Mouse (Mus musculus) heart, embryonic 16.5 days (tissue): ENCODE measurements around the gene Klk8. TPM values are rescaled to one million over a fixed set of nuclear protein-coding genes. Genes with fewer than 3 reads are reported as not detected.

Experiments
- ATAC-seq: fragments of 200-750 bp; cut with Nextera tagmentation; replicated peaks from 2 replicates; pipeline ENCODE4 v1.8.0; 2017; ENCODE audit warnings: moderate number of reproducible peaks; ENCODE audit not compliant: insufficient read depth, low FRiP score; ENCODE audit errors: extremely low read depth
- H3K27ac ChIP-seq: fragments of 300-500 bp; sonication (generic); 2 replicates; pipeline ENCODE4 v1.5.1; 2014; ENCODE audit warnings: mild to moderate bottlenecking, low read length, control low read depth, moderate library complexity
- H3K27me3 ChIP-seq: fragments of 300-500 bp; sonication (generic); 2 replicates; pipeline ENCODE4 v1.6.1; 2014; ENCODE audit warnings: low read length, mixed read lengths; ENCODE audit not compliant: control insufficient read depth, insufficient read depth
- H3K36me3 ChIP-seq: fragments of 300-500 bp; sonication (generic); 2 replicates; pipeline ENCODE4 v1.6.1; 2014; ENCODE audit not compliant: control insufficient read depth, insufficient read depth
- H3K4me1 ChIP-seq: fragments of 300-500 bp; sonication (generic); 2 replicates; pipeline ENCODE4 v1.6.1; 2014; ENCODE audit warnings: low read length, mixed read lengths; ENCODE audit not compliant: control insufficient read depth, insufficient read depth
- H3K4me2 ChIP-seq: fragments of 300-500 bp; sonication (generic); 2 replicates; pipeline ENCODE4 v1.6.1; 2014; ENCODE audit warnings: low read depth, mild to moderate bottlenecking, control low read depth, low read length
- H3K4me3 ChIP-seq: fragments of 300-500 bp; sonication (generic); 2 replicates; pipeline ENCODE4 v1.5.1; 2014; ENCODE audit warnings: mild to moderate bottlenecking, control low read depth, low read length
- H3K9ac ChIP-seq: fragments of 300-500 bp; sonication (generic); 2 replicates; pipeline ENCODE4 v1.6.1; 2014; ENCODE audit warnings: low read length, control low read depth
- H3K9me3 ChIP-seq: fragments of 300-500 bp; sonication (generic); replicated peaks from 2 replicates; pipeline ENCODE4 v1.6.1; 2016; ENCODE audit warnings: low read length; ENCODE audit not compliant: control insufficient read depth
- WGBS: fragments of 180-500 bp; shearing (Covaris S2); extraction: QIAGEN DNeasy Blood & Tissue Kit; methylation state at CpG from one replicate; pipeline ENCODE4 v1.1.7; 2014; 5-methylcytosine and 5-hydroxymethylcytosine counted together
- polyA plus RNA-seq: library from polyadenylated mRNA; unstranded; fragments of >200 nt; fragmentation: Nextera tagmentation; extraction: Ambion mirVana; gene quantifications from 2 replicates; pipeline ENCODE4 v1.2.1, GENCODE M21; 2015

Klk8 gene
- polyA plus RNA-seq, 1 experiment from 2014 or later, result 22.1 TPM

GRCm38 (mm10) chr7:43774364-43774763, 23.0 kb upstream of the Klk8 start, which contains the start of gene Klk11:
Gene Klk11 (plus strand): TSS chr7:43774604.
- Histone ChIP-seq H3K36me3 (no peaks in the 10 kb centered on the region), H3K27me3 (no peaks in the 10 kb centered on the region), H3K9me3 (no peaks in the 10 kb centered on the region), H3K27ac (no peak within 1 kb of the TSS), H3K4me2 (no peak within 1 kb of the TSS), H3K4me3 (no peak within 1 kb of the TSS), H3K9ac (no peak within 1 kb of the TSS), H3K4me1 (no peaks in the 10 kb centered on the region)
- ATAC-seq, result no peak
- 88% methylated on average over 5 of the region's 5 CpGs for WGBS

- no peak overlapping the region for H3K27ac ChIP-seq
- no peaks in the 10 kb centered on the region for H3K36me3 ChIP-seq
- H3K27me3 ChIP-seq, result no peaks in the 10 kb centered on the region
- H3K4me1 ChIP-seq, result no peaks in the 10 kb centered on the region
- 60% methylated on average over 6 of the region's 6 CpGs for WGBS
- H3K4me3 ChIP-seq, result no peak overlapping the region
- H3K9me3 ChIP-seq, result no peaks in the 10 kb centered on the region
- H3K9ac ChIP-seq, result no peak overlapping the region
- ATAC-seq, result no peak
- no peak overlapping the region for H3K4me2 ChIP-seq
Measured at GRCm38 (mm10) chr7:43774802-43775201, 22.6 kb upstream of the Klk8 start.

GRCm38 (mm10) chr7:43775311-43776057, 21.9 kb upstream of the Klk8 start:
- H3K27ac ChIP-seq, result no peak overlapping the region
- no peaks in the 10 kb centered on the region for H3K27me3 ChIP-seq
- H3K4me1 ChIP-seq, result no peaks in the 10 kb centered on the region
- ATAC-seq, result no peak
- H3K36me3 ChIP-seq, result no peaks in the 10 kb centered on the region
- no peak overlapping the region for H3K4me3 ChIP-seq
- no peaks in the 10 kb centered on the region for H3K9me3 ChIP-seq
- no peak overlapping the region for H3K4me2 ChIP-seq
- H3K9ac ChIP-seq, result no peak overlapping the region
- WGBS, result 54% methylated on average over 7 of the region's 7 CpGs

GRCm38 (mm10) chr7:43776506-43776905, 20.9 kb upstream of the Klk8 start:
- Histone ChIP-seq H3K27ac (no peak overlapping the region), H3K9ac (no peak overlapping the region), H3K4me3 (no peak overlapping the region), H3K9me3 (no peaks in the 10 kb centered on the region), H3K4me2 (no peak overlapping the region), H3K4me1 (no peaks in the 10 kb centered on the region), H3K27me3 (no peaks in the 10 kb centered on the region; the same call in 1 of the 2 replicates), H3K36me3 (no peaks in the 10 kb centered on the region)
- WGBS, result 86% methylated on average over 5 of the region's 5 CpGs
- ATAC-seq, result no peak

GRCm38 (mm10) chr7:43777423-43777822, 20.0 kb upstream of the Klk8 start:
- Histone ChIP-seq H3K4me3 (no peak overlapping the region), H3K9me3 (no peaks in the 10 kb centered on the region), H3K36me3 (no peaks in the 10 kb centered on the region), H3K27me3 (peaks cover 3% of the 10 kb centered on the region; the same call in 1 of the 2 replicates), H3K9ac (no peak overlapping the region), H3K4me1 (no peaks in the 10 kb centered on the region), H3K27ac (no peak overlapping the region), H3K4me2 (no peak overlapping the region)
- ATAC-seq, result no peak
- WGBS, result 83% methylated on average over 12 of the region's 12 CpGs

- H3K27me3 ChIP-seq, result peaks cover 11% of the 10 kb centered on the region
Measured at GRCm38 (mm10) chr7:43778176-43778970, 19.0 kb upstream of the Klk8 start.

GRCm38 (mm10) chr7:43780241-43780640, 17.1 kb upstream of the Klk8 start:
- Histone ChIP-seq H3K9ac (no peak overlapping the region), H3K36me3 (no peaks in the 10 kb centered on the region), H3K9me3 (no peaks in the 10 kb centered on the region), H3K27me3 (peaks cover 17% of the 10 kb centered on the region), H3K4me3 (no peak overlapping the region), H3K27ac (no peak overlapping the region), H3K4me1 (no peaks in the 10 kb centered on the region), H3K4me2 (no peak overlapping the region)
- whole genome bisulfite sequencing, result 46% methylated on average over 6 of the region's 6 CpGs
- no peak for ATAC-seq

More at GRCm38 (mm10) chr7:43778176-43778970, 19.0 kb upstream of the Klk8 start:
- Histone ChIP-seq H3K4me2 (no peak overlapping the region), H3K9ac (no peak overlapping the region), H3K4me1 (no peaks in the 10 kb centered on the region), H3K36me3 (no peaks in the 10 kb centered on the region), H3K9me3 (no peaks in the 10 kb centered on the region), H3K4me3 (no peak overlapping the region), H3K27ac (no peak overlapping the region)
- WGBS, result 84% methylated on average over 10 of the region's 10 CpGs
- ATAC-seq, result no peak

GRCm38 (mm10) chr7:43780746-43781145, 16.6 kb upstream of the Klk8 start, which contains the start of gene Klk10:
Gene Klk10 (plus strand): TSS chr7:43781035.
- ATAC-seq, result no peak
- no peaks in the 10 kb centered on the region for H3K4me1 ChIP-seq
- H3K9ac ChIP-seq, result no peak within 1 kb of the TSS
- H3K27me3 ChIP-seq, result peaks cover 17% of the 10 kb centered on the region
- no peak within 1 kb of the TSS for H3K4me2 ChIP-seq
- H3K9me3 ChIP-seq, result no peaks in the 10 kb centered on the region
- no peak within 1 kb of the TSS for H3K4me3 ChIP-seq
- 43% methylated on average over 5 of the region's 5 CpGs for WGBS
- no peak within 1 kb of the TSS for H3K27ac ChIP-seq
- H3K36me3 ChIP-seq, result no peaks in the 10 kb centered on the region

- no peaks in the 10 kb centered on the region for H3K36me3 ChIP-seq
- H3K27me3 ChIP-seq, result peaks cover 17% of the 10 kb centered on the region
- no peak overlapping the region for H3K9ac ChIP-seq
- no peak for ATAC-seq
- H3K4me2 ChIP-seq, result no peak overlapping the region
- no peaks in the 10 kb centered on the region for H3K4me1 ChIP-seq
- 84% methylated on average over 11 of the region's 11 CpGs for WGBS
- H3K27ac ChIP-seq, result no peak overlapping the region
- H3K4me3 ChIP-seq, result no peak overlapping the region
- H3K9me3 ChIP-seq, result no peaks in the 10 kb centered on the region
Measured at GRCm38 (mm10) chr7:43781541-43781940, 15.8 kb upstream of the Klk8 start.
